Mouse (Mus musculus) cerebellum, adult 2 months (tissue): ENCODE measurements at regions not wholly inside any gene's neighbourhood (a gene's known extent, or its start where the extent isn't known, plus 50 kb on each side); places are given as distances from the start of the nearest gene placed in this dataset.

Experiments
- CTCF ChIP-seq: fragments of 200-500 bp; IDR thresholded peaks from 2 replicates; pipeline ENCODE4 v1.5.1; 2011; ENCODE audit warnings: low read depth, mild to moderate bottlenecking, control low read depth, low read length, moderate library complexity, borderline replicate concordance; ENCODE audit not compliant: insufficient read depth
- POLR2A ChIP-seq: fragments of 200-500 bp; IDR thresholded peaks from 2 replicates; pipeline ENCODE4 v1.6.1; 2011; ENCODE audit warnings: low read length, control low read depth, borderline replicate concordance; ENCODE audit not compliant: insufficient read depth

DNA sequence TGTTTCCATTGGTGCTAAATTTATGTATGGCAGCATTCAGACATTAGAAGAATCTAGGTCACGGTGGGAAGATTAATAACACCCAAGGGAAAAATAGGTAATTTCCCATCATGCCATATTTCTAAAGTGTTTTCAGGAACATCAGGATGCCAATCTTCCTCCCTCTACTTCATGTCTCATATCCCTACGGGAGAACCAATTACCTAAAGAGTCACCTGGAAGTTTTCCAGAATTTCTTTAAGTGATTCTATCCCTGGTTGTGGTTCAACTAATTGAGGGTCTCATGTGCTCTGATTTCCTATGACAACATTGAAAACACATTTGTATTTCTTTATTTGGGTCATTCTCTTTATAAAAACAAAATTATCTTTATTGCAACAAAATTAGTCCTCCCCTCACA, 912.3 kb upstream of the Cited2 start:
- TF ChIP-seq POLR2A (no peak), CTCF (no peak)
